Mouse (Mus musculus) granulocyte monocyte progenitor cell, adult 5-6 weeks (primary cell): ENCODE results near the gene Dnmt3a. TPM values are rescaled to one million over a fixed set of nuclear protein-coding genes. Genes with fewer than 3 reads are reported as not detected.
A peak's percentile ranks its signal among the peaks of the same experiment; 100 is the strongest.

Experiments used
- ATAC-seq: replicated peaks from 2 replicates; pipeline ENCODE4 v1.8.0; 2016; ENCODE audit warnings: mild to moderate bottlenecking, moderate TSS enrichment, inconsistent platforms; ENCODE audit not compliant: poor library complexity, severe bottlenecking
- total RNA-seq, 2 experiments: library from RNA; stranded (forward) in 1 of 2; stranded (reverse) in 1 of 2; fragments of 200-712, 200-1000 nt in 1 of 2; fragments of >200 nt in 1 of 2; fragmentation: Nextera tagmentation in 1 of 2; gene quantifications; 2 replicates each; pipeline ENCODE4 v1.2.3; 2014 to 2017

The Dnmt3a gene
- total RNA-seq, 2 experiments from 2014 or later = 20.2 to 21.7 TPM

- no peak for ATAC-seq
Observed at GRCm38 (mm10) chr12:3784258-3784657, 21.5 kb upstream of the Dnmt3a start.

- no peak for ATAC-seq
Observed at GRCm38 (mm10) chr12:3784729-3785128, 21.1 kb upstream of the Dnmt3a start.

DNA sequence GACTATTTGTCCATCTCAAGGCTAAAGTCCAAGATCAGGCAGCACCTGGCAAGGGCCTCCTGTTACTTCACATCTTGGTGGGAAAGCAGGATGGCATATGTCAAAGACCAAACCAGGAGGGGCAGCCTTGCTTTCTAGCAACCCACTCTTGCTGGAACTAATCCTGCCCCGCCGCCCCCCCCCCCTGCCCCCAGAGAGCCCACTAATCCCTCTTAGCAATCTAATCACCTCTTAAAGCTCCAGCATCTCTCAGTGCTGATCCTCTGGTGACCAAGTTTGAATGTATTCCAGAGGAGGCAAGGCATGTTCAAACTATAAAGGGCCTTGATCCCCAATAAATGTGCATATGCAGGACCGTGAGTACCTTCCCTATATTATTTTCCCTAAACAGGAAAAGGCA lies 18.8 kb upstream of the Dnmt3a start:
- ATAC-seq = no peak

- no peak for ATAC-seq
Observed at GRCm38 (mm10) chr12:3787541-3787940, 18.3 kb upstream of the Dnmt3a start.

GRCm38 (mm10) chr12:3788421-3789051 lies 17.3 kb upstream of the Dnmt3a start:
- no peak for ATAC-seq

GRCm38 (mm10) chr12:3789626-3790185 lies 16.1 kb upstream of the Dnmt3a start:
- no peak for ATAC-seq

DNA sequence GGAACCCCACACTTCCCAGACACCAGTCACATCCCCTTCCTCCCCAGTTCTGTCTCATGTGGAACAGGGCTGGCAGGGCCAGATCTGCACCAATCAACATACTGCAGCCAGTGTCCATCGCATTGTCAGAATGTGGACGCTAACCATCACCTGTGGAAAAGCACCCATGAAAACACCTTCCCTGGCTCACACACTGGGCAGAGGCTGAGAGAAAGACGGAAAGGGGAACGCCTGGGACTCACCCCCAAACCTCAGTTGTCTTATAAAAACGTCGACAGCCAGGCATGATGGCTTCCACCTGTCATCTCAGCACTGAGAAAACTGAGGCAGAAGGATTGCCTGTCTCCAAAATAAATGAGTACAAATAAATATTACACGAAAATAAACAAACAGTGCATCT lies 14.6 kb upstream of the Dnmt3a start:
- ATAC-seq = peak; percentile 8; the same call in 1 of the 2 replicates

- peak; percentile 98 for ATAC-seq
Observed at GRCm38 (mm10) chr12:3791732-3792131, 14.1 kb upstream of the Dnmt3a start.

- no peak for ATAC-seq
Observed at GRCm38 (mm10) chr12:3792248-3792647, 13.6 kb upstream of the Dnmt3a start.

DNA sequence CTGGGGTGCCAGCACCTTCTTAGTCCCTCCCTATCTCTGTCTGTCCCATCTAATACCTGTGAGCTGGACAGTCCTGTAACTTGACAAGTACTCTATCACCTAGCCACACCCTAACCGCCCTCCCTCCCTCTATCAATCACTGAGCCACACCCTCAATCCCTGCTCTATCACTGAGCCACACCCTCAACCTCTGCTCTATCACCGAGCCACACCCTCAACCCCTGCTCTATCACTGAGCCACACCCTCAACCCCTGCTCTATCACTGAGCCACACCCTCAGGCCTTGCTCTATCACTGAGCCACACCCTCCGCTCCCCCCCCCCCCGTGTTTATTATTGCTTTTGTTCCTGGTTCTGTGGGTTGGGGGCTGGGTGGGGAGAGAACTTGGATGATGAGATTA lies 10.2 kb upstream of the Dnmt3a start:
- peak; percentile 23; the same call in 1 of the 2 replicates for ATAC-seq

- ATAC-seq = peak; percentile 80
Observed at GRCm38 (mm10) chr12:3799551-3799950, 6.3 kb upstream of the Dnmt3a start.

GRCm38 (mm10) chr12:3806271-3806684 lies 471 bp downstream of the Dnmt3a start:
- peak; percentile 82 for ATAC-seq

DNA sequence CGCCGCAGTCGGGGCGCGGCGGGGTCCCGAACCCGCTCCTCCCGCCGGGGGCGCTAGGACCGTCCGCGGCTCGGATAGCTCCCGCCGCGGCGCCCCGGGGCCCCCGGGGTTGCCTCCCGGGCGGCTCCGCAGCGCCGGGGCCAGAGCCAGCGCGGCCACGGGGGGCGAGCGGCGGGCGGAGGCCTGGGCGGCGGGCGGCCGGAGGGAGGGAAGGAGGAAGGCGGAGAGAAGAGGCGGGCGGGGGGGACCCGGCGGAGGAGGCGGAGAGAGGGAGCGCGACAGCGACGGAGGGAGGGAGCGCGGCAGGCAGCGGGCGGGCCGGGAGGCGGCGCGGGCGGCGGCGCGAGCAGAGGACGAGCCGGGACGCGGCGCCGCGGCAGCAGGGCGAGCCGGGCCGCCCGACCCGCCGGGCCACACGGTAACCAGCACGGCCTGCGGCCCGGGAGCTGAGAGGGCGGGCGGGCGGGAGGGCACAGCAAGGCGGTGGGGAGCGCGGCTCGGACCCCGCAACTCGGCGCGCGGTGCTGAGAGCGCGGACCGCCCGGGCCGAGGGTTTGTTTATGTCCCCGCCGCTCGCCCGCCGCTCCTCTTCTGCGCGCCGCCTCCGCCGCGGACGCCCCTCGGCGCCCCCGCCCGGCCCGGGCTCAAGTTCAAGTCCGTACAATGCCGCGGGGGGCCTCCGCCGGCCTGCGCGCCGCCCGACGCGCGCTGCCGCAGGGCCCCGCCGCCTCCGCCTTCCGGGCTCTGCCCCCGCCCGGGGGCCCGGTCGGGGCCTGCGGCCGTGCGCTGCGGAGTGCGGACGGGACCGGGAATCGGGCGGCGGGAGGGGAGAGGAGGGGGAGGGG lies 1.1 kb downstream of the Dnmt3a start:
- peak; percentile 18; the same call in 1 of the 2 replicates for ATAC-seq

- ATAC-seq = peak; percentile 9; the same call in 1 of the 2 replicates
Observed at GRCm38 (mm10) chr12:3807548-3808395, 2.0 kb downstream of the Dnmt3a start.

- ATAC-seq = 0 out of 2 replicates have a peak, but pooled peaks have one; percentile 8
Observed at GRCm38 (mm10) chr12:3808396-3808981, 2.7 kb downstream of the Dnmt3a start.

- 0 out of 2 replicates have a peak, but pooled peaks have one; percentile 11 for ATAC-seq
Observed at GRCm38 (mm10) chr12:3809520-3810180, 3.8 kb downstream of the Dnmt3a start.

DNA sequence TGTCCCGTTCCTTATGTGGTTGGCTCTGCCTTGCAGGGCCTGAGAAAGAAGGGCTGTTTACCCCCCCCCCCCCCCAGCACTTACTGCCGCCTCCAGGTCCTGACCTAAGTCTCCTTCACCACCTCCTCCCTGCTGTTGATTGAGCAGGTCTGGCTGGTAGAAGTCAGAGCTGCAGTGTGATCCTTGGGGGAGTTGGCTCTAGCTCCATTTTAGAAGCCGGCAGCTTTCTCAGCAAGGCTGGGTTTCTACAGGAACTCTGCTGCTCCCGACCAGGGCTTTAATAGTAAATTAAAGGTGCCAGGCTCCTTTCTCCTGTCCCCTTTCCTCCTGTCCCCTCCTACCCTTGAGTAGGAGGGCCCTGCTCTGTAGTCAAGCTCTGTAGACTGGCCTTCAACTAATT lies 4.6 kb downstream of the Dnmt3a start:
- no peak for ATAC-seq

GRCm38 (mm10) chr12:3811596-3811995 lies 5.8 kb downstream of the Dnmt3a start:
- ATAC-seq = no peak

- ATAC-seq = no peak
Observed at GRCm38 (mm10) chr12:3812251-3812650, 6.4 kb downstream of the Dnmt3a start.
